Mouse (Mus musculus): ENCODE data around the gene Ints12.

DNA sequence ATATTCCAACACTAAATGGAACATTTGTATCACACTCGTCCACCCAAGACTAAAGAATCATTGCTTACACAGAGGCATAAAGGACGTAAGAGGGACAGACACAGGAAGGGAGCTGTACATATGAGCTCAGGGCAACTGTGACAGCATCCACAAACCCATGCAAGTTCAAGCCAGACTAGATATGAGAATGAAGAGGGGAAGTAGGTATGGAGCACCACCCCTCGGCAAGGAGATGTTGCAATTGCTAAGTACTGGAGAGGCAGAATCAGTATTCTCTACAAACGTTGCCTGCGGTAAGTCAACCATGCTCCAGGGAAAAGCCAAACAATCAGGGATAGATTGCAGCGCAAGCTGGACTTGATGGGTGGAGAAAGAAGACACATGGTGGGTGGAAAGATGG, 62.0 kb downstream of the Ints12 start:
- TF ChIP-seq CTCF (IDR thresholded peaks at IDR 0.05; ENCODE audit: control insufficient read depth, insufficient read depth, insufficient read length): no peak
- TF ChIP-seq USF1 (IDR thresholded peaks at IDR 0.05; ENCODE audit: low read depth): no peak
- TF ChIP-seq MAX (IDR thresholded peaks at IDR 0.05): no peak
